Mouse (Mus musculus) hindbrain, embryonic 16.5 days (tissue): ENCODE data around the gene Gm21708. TPM values are rescaled to one million over a fixed set of nuclear protein-coding genes. Genes with fewer than 3 reads are reported as not detected.
"Not testable (repeated sequence)": the region's sequence is repeated elsewhere in the genome, so short reads cannot be mapped to it uniquely, and the experiment has no call there.

ENCODE experiments used
- ATAC-seq: fragments of 200-750 bp; cut with Nextera tagmentation; 2 replicates; pipeline ENCODE4 v1.8.0; 2017; ENCODE audit warnings: moderate TSS enrichment, moderate library complexity
- H3K27ac ChIP-seq: fragments of 300-500 bp; sonication (generic); 2 replicates; pipeline ENCODE4 v1.5.1; 2014; ENCODE audit warnings: low read depth, mild to moderate bottlenecking, control low read depth, low read length, moderate library complexity
- H3K27me3 ChIP-seq: fragments of 300-500 bp; sonication (generic); replicated peaks from 2 replicates; pipeline ENCODE4 v1.6.1; 2014; ENCODE audit warnings: low read length; ENCODE audit not compliant: control insufficient read depth, insufficient read depth
- H3K36me3 ChIP-seq: fragments of 300-500 bp; sonication (generic); 2 replicates; pipeline ENCODE4 v1.6.1; 2014; ENCODE audit warnings: mild to moderate bottlenecking, low read length, moderate library complexity, mixed read lengths; ENCODE audit not compliant: control insufficient read depth, insufficient read depth
- H3K4me1 ChIP-seq: fragments of 300-500 bp; sonication (generic); 2 replicates; pipeline ENCODE4 v1.6.1; 2014; ENCODE audit warnings: low read depth, low read length; ENCODE audit not compliant: control insufficient read depth, insufficient read depth
- H3K4me2 ChIP-seq: fragments of 300-500 bp; sonication (generic); 2 replicates; pipeline ENCODE4 v1.6.1; 2014; ENCODE audit warnings: mild to moderate bottlenecking, low read length, control low read depth, moderate library complexity
- H3K4me3 ChIP-seq: fragments of 300-500 bp; sonication (generic); 2 replicates; pipeline ENCODE4 v1.5.1; 2014; ENCODE audit warnings: mild to moderate bottlenecking, low read length, control low read depth, moderate library complexity
- H3K9ac ChIP-seq: fragments of 300-500 bp; sonication (generic); 2 replicates; pipeline ENCODE4 v1.6.1; 2014; ENCODE audit warnings: low read depth, mild to moderate bottlenecking, control low read depth, low read length, moderate library complexity
- H3K9me3 ChIP-seq: fragments of 300-500 bp; sonication (generic); 2 replicates; pipeline ENCODE4 v1.6.1; 2014; ENCODE audit warnings: mild to moderate bottlenecking, low read length, moderate library complexity; ENCODE audit not compliant: control insufficient read depth
- WGBS: fragments of 180-500 bp; shearing (Covaris S2); extraction: QIAGEN DNeasy Blood & Tissue Kit; methylation state at CpG from one replicate; pipeline ENCODE4 v1.1.7; 2014; 5-methylcytosine and 5-hydroxymethylcytosine counted together
- polyA plus RNA-seq: library from polyadenylated mRNA; unstranded; fragments of >200 nt; fragmentation: Nextera tagmentation; extraction: Ambion mirVana; gene quantifications from 2 replicates; pipeline ENCODE4 v1.2.1, GENCODE M21; 2015

The Gm21708 gene
- not detected in 2 replicates for polyA plus RNA-seq

DNA sequence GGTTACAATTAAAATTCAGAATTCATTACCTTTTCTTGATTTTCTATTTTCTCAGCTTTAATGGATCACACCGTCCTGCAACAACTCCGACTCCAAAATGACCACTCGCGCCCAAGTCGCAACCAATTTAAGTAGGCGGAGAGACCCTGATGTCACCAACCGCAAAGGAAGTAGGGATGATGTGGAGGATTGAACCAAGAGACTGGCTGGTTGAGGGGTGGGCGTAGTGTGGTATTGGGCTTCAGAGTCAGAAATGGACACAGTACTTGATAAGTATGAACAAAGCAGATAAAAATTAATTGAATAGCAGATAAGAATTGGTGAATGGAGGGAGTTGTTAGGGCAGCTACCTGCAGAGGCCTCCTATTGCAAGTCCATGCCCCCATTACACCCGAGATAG lies at the start of gene Gm21708, which contains the start of gene Gm21704:
Gm21708 (minus strand) TSS at position 101 of the 400 bp plus-strand sequence.
Gm21704 (minus strand) TSS at position 101 of the 400 bp plus-strand sequence.
- not testable (repeated sequence) for ATAC-seq, H3K4me3 ChIP-seq, H3K9me3 ChIP-seq, H3K36me3 ChIP-seq, H3K4me2 ChIP-seq, H3K4me1 ChIP-seq, H3K27me3 ChIP-seq, H3K27ac ChIP-seq, H3K9ac ChIP-seq
- whole genome bisulfite sequencing, result no CpG with 5 or more reads among the region's 9 CpGs

Other genes with a start within 250 kb of the Gm21708 start
- not detected in 2 replicates for gene Gm21677, start 103.7 kb downstream of the Gm21708 start, polyA plus RNA-seq
- not detected in 2 replicates for gene Gm21693, start 64.8 kb downstream of the Gm21708 start, polyA plus RNA-seq
- gene Gm21704, start within 50 bp of the Gm21708 start, polyA plus RNA-seq, result not detected in 2 replicates